Mouse (Mus musculus): ENCODE measurements around the gene Gfer.

Gene Gfer

DNA sequence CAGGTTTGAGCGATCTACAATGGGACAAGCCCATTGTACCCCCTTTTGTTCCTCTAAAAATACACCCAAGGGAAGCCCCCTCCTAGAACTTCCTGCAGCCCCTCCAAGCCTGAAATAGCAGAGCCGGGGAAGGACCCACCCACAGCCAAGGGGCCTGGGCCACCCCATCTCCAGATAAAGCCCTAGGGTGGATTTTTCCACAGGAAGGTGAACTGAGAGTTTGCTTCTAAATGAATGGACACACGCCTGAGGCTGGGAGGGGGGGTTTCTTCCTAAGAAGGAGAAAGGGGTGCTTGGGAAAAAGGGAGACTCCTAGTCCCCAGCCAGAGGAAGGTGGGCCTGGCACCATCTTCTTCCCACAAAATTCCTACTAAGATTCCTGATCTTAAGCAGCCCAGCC, 50.0 kb downstream of the Gfer start:
- no peak for DNase-seq

DNA sequence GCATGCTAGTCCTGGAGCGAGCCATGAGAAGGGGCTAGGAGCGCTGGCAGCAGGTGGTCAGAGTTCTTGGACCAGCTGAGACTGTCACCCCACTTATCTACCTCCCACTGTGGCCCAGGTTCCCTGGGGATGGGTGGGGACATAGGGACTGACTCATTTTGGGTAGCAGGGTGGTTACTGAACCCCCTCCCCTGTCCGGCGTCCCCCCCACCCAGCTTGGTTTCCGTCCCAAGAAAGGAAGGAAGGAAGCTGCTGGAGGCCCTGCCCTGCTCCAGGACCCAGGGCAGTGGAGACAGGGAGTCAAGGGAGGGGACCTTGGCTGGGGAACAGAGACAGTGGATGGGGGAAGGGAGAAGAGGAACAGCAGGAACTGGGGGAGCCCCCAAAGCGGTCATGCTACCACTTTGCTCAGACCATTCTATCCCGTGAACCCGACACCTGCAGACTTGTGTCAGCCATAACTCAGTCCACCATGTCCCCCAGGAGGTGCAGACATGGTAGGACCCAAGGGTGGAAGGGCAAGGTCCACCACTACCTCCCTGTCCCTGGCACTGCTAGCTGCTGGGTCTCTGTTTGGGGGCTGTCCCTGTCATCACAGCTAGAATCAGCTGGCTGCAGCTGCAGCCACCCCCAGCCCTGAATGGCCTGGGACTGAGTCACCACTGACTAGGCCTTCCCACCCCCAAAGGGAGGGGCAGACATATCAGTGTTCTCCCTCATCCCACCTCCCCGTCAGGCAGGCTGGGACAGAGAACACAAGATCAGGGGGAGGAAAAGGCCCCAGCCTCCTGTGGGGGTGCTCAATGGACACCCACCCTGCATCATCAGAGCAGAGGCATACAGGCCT, 50.9 kb downstream of the Gfer start:
- DNase-seq, result no peak

DNA sequence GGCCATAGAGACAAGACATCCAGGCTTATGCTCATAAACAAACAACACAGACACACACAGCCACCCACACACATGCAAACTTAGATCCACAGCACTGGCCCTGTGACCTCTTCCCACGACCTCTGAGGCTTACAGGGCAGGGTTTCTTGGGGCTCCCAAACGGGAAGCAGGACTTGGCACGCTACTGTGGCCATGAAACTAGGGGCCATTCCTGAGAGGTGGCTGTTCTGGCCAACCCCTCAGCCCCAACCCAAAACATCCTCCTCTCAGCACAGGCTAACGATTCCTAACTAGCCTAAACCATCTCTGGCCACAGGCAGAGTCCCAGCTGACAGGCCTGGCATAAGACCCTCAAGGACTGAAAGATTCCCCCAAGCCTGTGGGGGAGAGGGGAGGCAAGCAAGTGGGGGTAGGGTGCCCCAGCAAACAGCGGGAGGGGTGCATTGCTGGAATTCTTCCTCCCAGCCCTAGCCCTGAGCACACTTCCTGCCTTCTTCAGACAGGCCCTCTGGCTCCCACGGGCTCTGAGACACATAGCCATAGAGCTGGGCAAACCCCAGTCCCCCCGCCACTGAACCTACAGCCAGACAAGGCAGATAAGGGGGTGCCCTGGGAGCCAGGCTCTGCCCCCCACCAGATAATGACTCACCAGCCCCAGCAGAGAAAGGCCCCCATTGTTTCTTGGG, 51.8 kb downstream of the Gfer start:
- no peak for DNase-seq

Measured in cerebellum, adult 9-10 months (tissue).